Mouse (Mus musculus): ENCODE data around the gene Rnf166. TPM values are rescaled to one million over a fixed set of nuclear protein-coding genes. Genes with fewer than 3 reads are reported as not detected.

Rnf166 gene
- polyA plus RNA-seq, 1 experiment from 2014 or later: 44.0 TPM

GRCm38 (mm10) chr8:122464985-122465384 is 10.9 kb downstream of the Rnf166 start:
- 66% methylated on average over 7 of the region's 7 CpGs for WGBS
- no peak for ATAC-seq (replicated peaks; ENCODE audit: low FRiP score, low read depth)

GRCm38 (mm10) chr8:122463651-122464640 is 11.9 kb downstream of the Rnf166 start:
- Histone ChIP-seq H3K4me1 (replicated peaks; ENCODE audit: insufficient read depth, low read length) (peaks cover 13% of the 10 kb centered on the region; the same call in 1 of the 2 replicates), H3K9me3 (replicated peaks; ENCODE audit: low read length) (no peaks in the 10 kb centered on the region), H3K4me3 (replicated peaks; ENCODE audit: low read depth, low read length) (no peak overlapping the region), H3K27ac (no peak overlapping the region), H3K27me3 (ENCODE audit: insufficient read depth, low read length) (peaks cover 12% of the 10 kb centered on the region), H3K4me2 (ENCODE audit: low read length) (no peak overlapping the region), H3K36me3 (ENCODE audit: insufficient read depth, low read length) (peaks cover 24% of the 10 kb centered on the region; the same call in 1 of the 2 replicates), H3K9ac (ENCODE audit: low read depth, low read length) (no peak overlapping the region)
- DNase-seq (ENCODE audit: low spot score) (no peak), ATAC-seq (replicated peaks; ENCODE audit: low FRiP score, low read depth) (no peak)
- no peak for TF ChIP-seq CTCF (IDR thresholded peaks at IDR 0.05; ENCODE audit: low read depth)
- WGBS: 57% methylated on average over 12 of the region's 12 CpGs

More at GRCm38 (mm10) chr8:122464985-122465384, 10.9 kb downstream of the Rnf166 start:
- Histone ChIP-seq H3K27me3 (ENCODE audit: insufficient read depth, low read length) (peaks cover 7% of the 10 kb centered on the region), H3K36me3 (ENCODE audit: insufficient read depth, low read length) (peaks cover 27% of the 10 kb centered on the region; the same call in 1 of the 2 replicates), H3K4me1 (replicated peaks; ENCODE audit: insufficient read depth, low read length) (peaks cover 9% of the 10 kb centered on the region; the same call in 1 of the 2 replicates), H3K27ac (no peak overlapping the region), H3K9ac (ENCODE audit: low read depth, low read length) (no peak overlapping the region), H3K9me3 (replicated peaks; ENCODE audit: low read length) (no peaks in the 10 kb centered on the region), H3K4me3 (replicated peaks; ENCODE audit: low read depth, low read length) (no peak overlapping the region), H3K4me2 (ENCODE audit: low read length) (no peak overlapping the region)
- DNase-seq (ENCODE audit: low spot score): no peak
- TF ChIP-seq CTCF (IDR thresholded peaks at IDR 0.05; ENCODE audit: low read depth): no peak

- Histone ChIP-seq H3K27ac (no peak overlapping the region), H3K9ac (ENCODE audit: low read depth, low read length) (0 out of 2 replicates have a peak overlapping the region, but pooled peaks have one; percentile 9), H3K9me3 (replicated peaks; ENCODE audit: low read length) (no peaks in the 10 kb centered on the region), H3K4me1 (replicated peaks; ENCODE audit: insufficient read depth, low read length) (peaks cover 13% of the 10 kb centered on the region; the same call in 1 of the 2 replicates), H3K4me2 (ENCODE audit: low read length) (no peak overlapping the region), H3K4me3 (replicated peaks; ENCODE audit: low read depth, low read length) (no peak overlapping the region), H3K27me3 (ENCODE audit: insufficient read depth, low read length) (peaks cover 12% of the 10 kb centered on the region), H3K36me3 (ENCODE audit: insufficient read depth, low read length) (peaks cover 12% of the 10 kb centered on the region; the same call in 1 of the 2 replicates)
- WGBS: 68% methylated on average over 8 of the region's 8 CpGs
- DNase-seq (ENCODE audit: low spot score): no peak
- no peak for TF ChIP-seq CTCF (IDR thresholded peaks at IDR 0.05; ENCODE audit: low read depth)
- ATAC-seq (replicated peaks; ENCODE audit: low FRiP score, low read depth): no peak
Observed at GRCm38 (mm10) chr8:122462510-122462909, 13.4 kb downstream of the Rnf166 start.

- WGBS: 65% methylated on average over 11 of the region's 11 CpGs
- Histone ChIP-seq H3K9ac (ENCODE audit: low read depth, low read length) (no peak overlapping the region), H3K9me3 (replicated peaks; ENCODE audit: low read length) (no peaks in the 10 kb centered on the region), H3K4me3 (replicated peaks; ENCODE audit: low read depth, low read length) (no peak overlapping the region), H3K4me2 (ENCODE audit: low read length) (no peak overlapping the region), H3K36me3 (ENCODE audit: insufficient read depth, low read length) (peaks cover 3% of the 10 kb centered on the region; the same call in 1 of the 2 replicates), H3K4me1 (replicated peaks; ENCODE audit: insufficient read depth, low read length) (peaks cover 13% of the 10 kb centered on the region; the same call in 1 of the 2 replicates), H3K27me3 (ENCODE audit: insufficient read depth, low read length) (peaks cover 16% of the 10 kb centered on the region), H3K27ac (no peak overlapping the region)
- ATAC-seq (replicated peaks; ENCODE audit: low FRiP score, low read depth) (no peak), DNase-seq (ENCODE audit: low spot score) (no peak)
- TF ChIP-seq CTCF (IDR thresholded peaks at IDR 0.05; ENCODE audit: low read depth): no peak
Observed at GRCm38 (mm10) chr8:122461473-122462148, 14.3 kb downstream of the Rnf166 start.

GRCm38 (mm10) chr8:122460524-122461472 is 15.1 kb downstream of the Rnf166 start, which contains the start of gene Snai3:
Gene Snai3, minus strand, starts transcription at chr8:122460733.
- WGBS: 2% methylated on average over 49 of the region's 56 CpGs

More at GRCm38 (mm10) chr8:122460524-122461472, 15.1 kb downstream of the Rnf166 start, which contains the start of gene Snai3:
- DNase-seq (ENCODE audit: low spot score) (peak; percentile 54), ATAC-seq (replicated peaks; ENCODE audit: low FRiP score, low read depth) (peak; percentile 90)
- Histone ChIP-seq H3K4me3 (replicated peaks; ENCODE audit: low read depth, low read length) (peak within 1 kb of the TSS; percentile 27), H3K9ac (ENCODE audit: low read depth, low read length) (peak within 1 kb of the TSS; percentile 43), H3K36me3 (ENCODE audit: insufficient read depth, low read length) (no peaks in the 10 kb centered on the region), H3K9me3 (replicated peaks; ENCODE audit: low read length) (no peaks in the 10 kb centered on the region), H3K4me1 (replicated peaks; ENCODE audit: insufficient read depth, low read length) (peaks cover 13% of the 10 kb centered on the region; the same call in 1 of the 2 replicates), H3K27me3 (ENCODE audit: insufficient read depth, low read length) (peaks cover 16% of the 10 kb centered on the region), H3K27ac (no peak within 1 kb of the TSS), H3K4me2 (ENCODE audit: low read length) (peak within 1 kb of the TSS; percentile 66)
- no peak for TF ChIP-seq CTCF (IDR thresholded peaks at IDR 0.05; ENCODE audit: low read depth)

Measured in kidney, postnatal 0 days (tissue).